Mouse (Mus musculus) E14TG2a.4 (cell line): ENCODE results near the gene Klf3.

Experiments used
- H3K27me3 ChIP-seq: 2 replicates; pipeline ENCODE4 v1.6.1; 2014; ENCODE audit warnings: low read length, control low read depth; ENCODE audit not compliant: insufficient read depth
- H3K36me3 ChIP-seq: 2 replicates; pipeline ENCODE4 v1.6.1; 2014; ENCODE audit warnings: low read length, control low read depth; ENCODE audit not compliant: insufficient read depth
- H3K4me1 ChIP-seq: replicated peaks from 2 replicates; pipeline ENCODE4 v1.6.1; 2014; ENCODE audit warnings: low read depth, low read length, control low read depth
- H3K4me3 ChIP-seq: replicated peaks from 2 replicates; pipeline ENCODE4 v1.5.1; 2014; ENCODE audit warnings: mild to moderate bottlenecking, low read length
- H3K9me3 ChIP-seq: 2 replicates; pipeline ENCODE4 v1.6.1; 2014; ENCODE audit warnings: low read length, control low read depth
- CTCF ChIP-seq: conservative IDR thresholded peaks from 2 replicates; pipeline ENCODE4 v1.5.1; 2014; ENCODE audit warnings: low read length
- NANOG ChIP-seq: IDR thresholded peaks from 2 replicates; pipeline ENCODE4 v1.6.1; 2014; ENCODE audit warnings: borderline replicate concordance, low read length, mixed read lengths
- POU5F1 ChIP-seq: IDR thresholded peaks from 2 replicates; pipeline ENCODE4 v1.6.1; 2014; ENCODE audit warnings: low read length, borderline replicate concordance

Klf3 gene

GRCm38 (mm10) chr5:64833410-64833809 is 30.2 kb downstream of the Klf3 start:
- H3K4me3 ChIP-seq, result no peak overlapping the region
- TF ChIP-seq NANOG (no peak), POU5F1 (no peak), CTCF (no peak)
- no peaks in the 10 kb centered on the region for H3K27me3 ChIP-seq

GRCm38 (mm10) chr5:64834213-64834612 is 31.0 kb downstream of the Klf3 start:
- Histone ChIP-seq H3K9me3 (peaks cover 13% of the 10 kb centered on the region; the same call in 1 of the 2 replicates), H3K36me3 (peaks cover 33% of the 10 kb centered on the region), H3K4me3 (no peak overlapping the region), H3K27me3 (no peaks in the 10 kb centered on the region), H3K4me1 (peaks cover 36% of the 10 kb centered on the region)
- TF ChIP-seq NANOG (no peak), POU5F1 (no peak), CTCF (no peak)

More at GRCm38 (mm10) chr5:64833410-64833809, 30.2 kb downstream of the Klf3 start:
- H3K4me1 ChIP-seq, result peaks cover 42% of the 10 kb centered on the region
- peaks cover 13% of the 10 kb centered on the region; the same call in 1 of the 2 replicates for H3K9me3 ChIP-seq
- H3K36me3 ChIP-seq, result peaks cover 41% of the 10 kb centered on the region

DNA sequence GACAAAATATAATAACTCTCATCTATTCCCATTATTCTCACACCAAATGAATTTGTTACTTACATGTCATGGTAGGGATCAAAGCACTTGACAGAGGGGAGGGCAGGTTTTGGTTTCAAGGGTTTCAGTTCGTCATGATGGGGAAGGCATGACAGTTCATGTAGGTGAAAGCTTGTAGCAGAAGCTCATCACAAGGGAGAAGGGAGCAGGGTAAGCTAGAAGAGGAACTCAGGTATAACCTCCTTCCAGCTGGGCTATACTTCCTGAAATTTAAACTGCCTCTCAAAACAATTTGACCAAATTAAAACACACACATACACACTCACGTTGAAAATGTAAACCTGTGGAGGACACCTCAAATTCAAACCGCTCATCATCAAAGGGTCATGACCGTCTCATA is 32.1 kb downstream of the Klf3 start:
- peaks cover 22% of the 10 kb centered on the region for H3K36me3 ChIP-seq
- H3K9me3 ChIP-seq, result peaks cover 13% of the 10 kb centered on the region; the same call in 1 of the 2 replicates
- no peak for TF ChIP-seq POU5F1
- no peak for TF ChIP-seq CTCF
- TF ChIP-seq NANOG, result no peak
- no peak overlapping the region for H3K4me3 ChIP-seq
- no peaks in the 10 kb centered on the region for H3K27me3 ChIP-seq
- H3K4me1 ChIP-seq, result peaks cover 26% of the 10 kb centered on the region

- no peak for TF ChIP-seq CTCF
- TF ChIP-seq POU5F1, result no peak
- no peak for TF ChIP-seq NANOG
- Histone ChIP-seq H3K27me3 (no peaks in the 10 kb centered on the region), H3K4me1 (no peaks in the 10 kb centered on the region), H3K36me3 (no peaks in the 10 kb centered on the region), H3K4me3 (no peak overlapping the region), H3K9me3 (peaks cover 27% of the 10 kb centered on the region)
These were observed 35.9 kb downstream of the Klf3 start for GRCm38 (mm10) chr5:64839016-64839599.

GRCm38 (mm10) chr5:64840087-64840486 is 36.9 kb downstream of the Klf3 start:
- H3K9me3 ChIP-seq, result peaks cover 31% of the 10 kb centered on the region
- H3K27me3 ChIP-seq, result no peaks in the 10 kb centered on the region
- H3K36me3 ChIP-seq, result no peaks in the 10 kb centered on the region
- TF ChIP-seq NANOG (no peak), POU5F1 (no peak), CTCF (no peak)
- no peak overlapping the region for H3K4me3 ChIP-seq
- no peaks in the 10 kb centered on the region for H3K4me1 ChIP-seq

GRCm38 (mm10) chr5:64844622-64845021 is 41.4 kb downstream of the Klf3 start:
- Histone ChIP-seq H3K9me3 (peaks cover 20% of the 10 kb centered on the region), H3K4me3 (no peak overlapping the region), H3K4me1 (peaks cover 4% of the 10 kb centered on the region; the same call in 1 of the 2 replicates), H3K36me3 (no peaks in the 10 kb centered on the region), H3K27me3 (no peaks in the 10 kb centered on the region)
- TF ChIP-seq NANOG (no peak), POU5F1 (no peak), CTCF (no peak)

- no peaks in the 10 kb centered on the region for H3K27me3 ChIP-seq
- H3K9me3 ChIP-seq, result peaks cover 14% of the 10 kb centered on the region
- H3K4me3 ChIP-seq, result no peak overlapping the region
- no peaks in the 10 kb centered on the region for H3K36me3 ChIP-seq
- TF ChIP-seq NANOG (no peak), CTCF (no peak), POU5F1 (no peak)
- peaks cover 10% of the 10 kb centered on the region; the same call in 1 of the 2 replicates for H3K4me1 ChIP-seq
These were observed 44.1 kb downstream of the Klf3 start for GRCm38 (mm10) chr5:64847305-64847704.

GRCm38 (mm10) chr5:64849892-64850291 is 46.7 kb downstream of the Klf3 start:
- no peaks in the 10 kb centered on the region for H3K36me3 ChIP-seq
- peaks cover 24% of the 10 kb centered on the region for H3K9me3 ChIP-seq
- no peak overlapping the region for H3K4me3 ChIP-seq
- TF ChIP-seq NANOG (no peak), POU5F1 (no peak), CTCF (no peak)
- no peaks in the 10 kb centered on the region for H3K27me3 ChIP-seq
- H3K4me1 ChIP-seq, result peaks cover 15% of the 10 kb centered on the region
